Mouse (Mus musculus) gastrocnemius, postnatal 10 days (tissue): ENCODE measurements at regions not wholly inside any gene's neighbourhood (a gene's known extent, or its start where the extent isn't known, plus 50 kb on each side); places are given as distances from the start of the nearest gene placed in this dataset.

Experiments used
- DNase-seq: peaks from one replicate; pipeline ENCODE4 v3.0.0; 2021; ENCODE audit warnings: mixed read lengths

GRCm38 (mm10) chr10:125725681-125726139, 240.3 kb upstream of the Lrig3 start:
- DNase-seq = no peak

- DNase-seq = no peak
Measured at GRCm38 (mm10) chr10:125726546-125726945, 239.4 kb upstream of the Lrig3 start.

GRCm38 (mm10) chr10:125735744-125736494, 230.0 kb upstream of the Lrig3 start:
- no peak for DNase-seq

GRCm38 (mm10) chr10:125743181-125743580, 222.8 kb upstream of the Lrig3 start:
- DNase-seq = no peak

- DNase-seq = no peak
Measured at GRCm38 (mm10) chr10:125749031-125749585, 216.9 kb upstream of the Lrig3 start.

- no peak for DNase-seq
Measured at GRCm38 (mm10) chr10:125752506-125753218, 213.3 kb upstream of the Lrig3 start.

GRCm38 (mm10) chr10:125759171-125759570, 206.8 kb upstream of the Lrig3 start:
- DNase-seq = no peak

- no peak for DNase-seq
Measured at GRCm38 (mm10) chr10:125762367-125763068, 203.4 kb upstream of the Lrig3 start.

GRCm38 (mm10) chr10:125764402-125765102, 201.4 kb upstream of the Lrig3 start:
- DNase-seq = peak; percentile 25

GRCm38 (mm10) chr10:125765103-125765820, 200.7 kb upstream of the Lrig3 start:
- no peak for DNase-seq

- no peak for DNase-seq
Measured at GRCm38 (mm10) chr10:125768281-125768680, 197.7 kb upstream of the Lrig3 start.

- no peak for DNase-seq
Measured at GRCm38 (mm10) chr10:125773541-125773940, 192.4 kb upstream of the Lrig3 start.

- DNase-seq = no peak
Measured at GRCm38 (mm10) chr10:125782486-125782885, 183.5 kb upstream of the Lrig3 start.

- DNase-seq = peak; percentile 24
Measured at GRCm38 (mm10) chr10:125784896-125785295, 181.1 kb upstream of the Lrig3 start.

- DNase-seq = no peak
Measured at GRCm38 (mm10) chr10:125785448-125786196, 180.3 kb upstream of the Lrig3 start.

GRCm38 (mm10) chr10:125786197-125786879, 179.6 kb upstream of the Lrig3 start:
- DNase-seq = no peak

GRCm38 (mm10) chr10:125786880-125787337, 179.1 kb upstream of the Lrig3 start:
- peak; percentile 21 for DNase-seq

- DNase-seq = no peak
Measured at GRCm38 (mm10) chr10:125787441-125788060, 178.4 kb upstream of the Lrig3 start.

GRCm38 (mm10) chr10:125788262-125788661, 177.7 kb upstream of the Lrig3 start:
- no peak for DNase-seq
